Mouse (Mus musculus): ENCODE measurements around the gene Pdpr.
"Not testable (repeated sequence)": the region's sequence is repeated elsewhere in the genome, so short reads cannot be mapped to it uniquely, and the experiment has no call there.

The Pdpr gene

DNA sequence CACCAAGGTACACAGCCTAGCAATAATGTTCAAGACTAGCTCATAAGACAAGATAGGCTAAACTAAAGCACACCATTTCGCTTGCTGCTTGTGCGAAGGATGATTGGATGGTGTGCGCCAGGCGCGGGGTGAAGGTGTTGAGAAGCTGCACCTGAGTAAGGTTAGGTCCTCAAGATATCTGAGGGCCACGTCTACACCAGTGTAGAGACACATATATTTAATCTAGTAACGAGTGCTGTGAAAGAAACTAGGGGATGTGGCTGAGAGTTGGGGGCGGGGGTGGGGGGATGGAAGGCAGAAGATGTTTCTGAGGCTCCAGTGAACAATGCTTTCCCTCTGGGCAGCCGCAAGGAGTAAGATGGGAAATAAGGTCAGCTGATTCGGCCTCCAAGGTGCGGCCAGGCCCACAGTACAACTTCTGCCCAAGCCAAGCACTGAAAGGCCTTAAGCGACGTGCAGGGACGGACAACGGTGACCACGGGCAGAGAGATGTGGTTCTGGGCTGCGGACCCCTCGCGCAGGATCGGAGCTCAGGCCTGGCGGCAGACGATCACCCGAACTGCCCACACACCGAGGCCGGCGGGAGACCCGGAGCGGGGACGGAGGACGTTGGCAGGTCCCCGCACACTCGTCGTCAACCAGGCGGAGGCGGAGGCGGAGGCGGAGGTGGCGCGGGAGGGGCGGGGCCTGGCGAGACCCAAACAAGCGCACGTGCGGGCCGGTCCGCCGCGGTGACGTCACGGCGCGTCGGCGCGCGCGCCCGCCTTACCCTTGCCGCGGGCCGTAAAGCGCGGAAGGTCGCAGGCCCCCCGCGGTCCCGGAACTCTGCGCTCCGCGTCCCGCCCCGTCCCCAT is at the start of gene Pdpr:
Gene Pdpr (plus strand): TSS at position 766 of the 854 bp plus-strand sequence.
- peak; percentile 90 for DNase-seq (ENCODE audit: low read depth, low spot score)

DNA sequence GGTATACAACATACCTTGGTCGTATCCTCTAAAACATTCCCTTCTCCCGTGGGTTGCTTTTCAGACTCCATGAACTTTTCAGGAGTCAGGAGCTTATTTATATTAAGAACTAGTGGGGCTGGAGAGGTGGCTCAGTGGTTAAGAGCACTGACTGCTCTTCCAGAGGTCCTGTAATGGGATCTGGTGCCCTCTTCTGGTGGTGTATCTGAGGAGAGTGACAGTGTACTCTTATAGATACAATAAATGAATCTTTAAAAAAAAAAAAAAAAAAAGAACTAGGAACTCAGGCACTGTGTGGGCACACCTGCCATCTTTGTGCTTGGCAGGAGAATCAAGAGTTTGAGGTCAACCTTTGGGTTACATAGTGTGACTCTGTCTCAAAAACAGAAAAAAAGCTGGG is 45.7 kb upstream of the Pdpr start:
- no peak for DNase-seq (ENCODE audit: low read depth, low spot score)

DNA sequence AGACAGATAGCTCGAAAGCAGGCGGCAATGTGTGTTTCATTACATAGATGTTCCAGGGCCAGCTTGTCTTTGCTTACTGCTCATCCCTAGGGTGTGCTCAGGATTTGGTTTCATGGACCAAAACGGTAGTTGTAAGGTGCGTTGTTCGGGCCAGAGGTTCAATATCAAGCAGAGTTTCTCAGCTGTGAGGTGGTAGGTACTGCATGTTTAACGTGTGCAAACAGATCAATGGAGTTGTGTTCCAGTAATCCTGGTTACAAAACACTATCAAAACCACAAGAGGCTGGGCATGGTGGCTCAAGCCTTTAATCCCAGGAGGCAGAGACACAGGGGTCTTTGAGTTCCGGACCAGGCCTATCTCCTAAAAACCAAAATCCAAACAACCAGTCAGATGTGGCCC is 45.3 kb upstream of the Pdpr start:
- no peak for DNase-seq (ENCODE audit: low read depth, low spot score)

DNA sequence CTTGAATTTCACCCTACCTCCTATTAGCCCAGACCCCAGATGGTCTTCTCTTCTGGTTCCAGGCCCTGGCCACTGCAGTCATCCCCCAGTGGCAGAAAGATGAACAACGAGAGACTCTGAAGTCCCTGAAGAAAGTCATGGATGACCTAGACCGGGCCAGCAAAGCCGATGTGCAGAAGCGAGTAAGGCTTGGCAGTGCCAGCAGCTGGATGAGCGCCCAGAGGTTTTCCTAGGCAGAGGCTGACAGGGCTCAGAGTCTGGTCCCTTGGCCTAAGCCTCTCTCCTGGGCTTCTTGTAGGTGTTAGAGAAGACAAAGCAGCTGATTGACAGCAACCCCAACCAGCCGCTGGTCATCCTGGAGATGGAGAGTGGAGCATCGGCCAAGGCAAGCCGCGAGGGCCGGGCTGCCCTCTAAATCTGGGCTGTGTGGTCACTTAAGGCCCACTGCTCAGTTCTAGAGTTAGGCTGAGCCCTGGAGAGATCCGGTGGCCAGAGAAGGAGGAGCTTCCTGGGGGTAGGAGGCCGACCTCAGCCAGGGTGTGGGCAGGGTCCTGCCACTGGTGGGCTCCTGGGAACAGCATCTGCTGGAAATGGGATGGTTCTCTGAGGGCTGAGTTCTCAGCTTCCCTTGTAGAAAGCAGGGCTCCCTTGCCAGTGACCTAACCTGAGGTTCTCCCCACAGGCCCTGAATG is 40.5 kb upstream of the Pdpr start:
- no peak for DNase-seq (ENCODE audit: low read depth, low spot score)

DNA sequence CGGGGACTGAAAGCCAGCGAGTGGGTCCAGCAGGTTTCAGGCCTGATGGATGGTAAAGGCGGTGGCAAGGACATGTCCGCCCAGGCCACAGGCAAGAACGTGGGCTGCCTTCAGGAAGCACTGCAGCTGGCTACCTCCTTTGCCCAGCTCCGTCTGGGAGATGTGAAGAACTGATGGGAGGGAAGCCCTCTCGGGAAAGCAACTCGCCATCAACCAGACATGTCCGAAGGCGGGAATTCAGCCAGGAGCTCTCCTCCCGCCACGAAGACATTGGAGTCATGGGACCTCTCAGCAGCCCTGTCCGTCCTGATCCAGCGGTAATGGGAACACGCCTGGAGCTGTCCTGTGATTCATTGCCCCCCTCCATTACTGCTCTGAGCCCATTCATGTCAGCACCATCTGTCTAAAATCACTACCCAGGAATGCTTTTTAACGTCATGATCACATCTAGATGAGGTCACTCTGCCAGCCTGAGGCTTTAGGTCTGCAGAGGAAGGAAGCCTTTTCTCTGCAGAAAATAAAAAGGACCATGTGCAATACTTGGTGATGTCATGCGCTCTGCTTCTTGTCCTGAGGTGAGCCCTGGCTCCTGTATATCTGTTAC is 39.3 kb upstream of the Pdpr start:
- no peak for DNase-seq (ENCODE audit: low read depth, low spot score)

DNA sequence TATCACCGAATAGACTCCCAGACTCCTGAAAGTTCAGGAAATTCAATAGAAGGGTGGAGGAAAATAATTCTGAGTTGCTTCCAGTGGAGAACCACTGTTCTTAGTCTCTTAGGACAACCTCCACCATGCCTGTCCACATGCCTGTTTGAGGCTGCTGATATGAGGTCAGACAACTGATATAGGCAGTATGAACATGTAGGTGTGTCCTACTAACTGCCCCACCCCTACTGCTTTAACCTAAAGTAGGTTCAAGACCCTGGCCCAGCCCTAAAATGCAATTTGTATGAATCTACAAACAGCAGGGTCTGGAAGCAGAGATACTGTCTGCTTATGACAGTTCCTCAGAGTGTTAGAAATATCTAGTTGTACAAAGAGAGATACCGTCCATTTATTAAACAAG is 38.8 kb upstream of the Pdpr start:
- no peak for DNase-seq (ENCODE audit: low read depth, low spot score)

DNA sequence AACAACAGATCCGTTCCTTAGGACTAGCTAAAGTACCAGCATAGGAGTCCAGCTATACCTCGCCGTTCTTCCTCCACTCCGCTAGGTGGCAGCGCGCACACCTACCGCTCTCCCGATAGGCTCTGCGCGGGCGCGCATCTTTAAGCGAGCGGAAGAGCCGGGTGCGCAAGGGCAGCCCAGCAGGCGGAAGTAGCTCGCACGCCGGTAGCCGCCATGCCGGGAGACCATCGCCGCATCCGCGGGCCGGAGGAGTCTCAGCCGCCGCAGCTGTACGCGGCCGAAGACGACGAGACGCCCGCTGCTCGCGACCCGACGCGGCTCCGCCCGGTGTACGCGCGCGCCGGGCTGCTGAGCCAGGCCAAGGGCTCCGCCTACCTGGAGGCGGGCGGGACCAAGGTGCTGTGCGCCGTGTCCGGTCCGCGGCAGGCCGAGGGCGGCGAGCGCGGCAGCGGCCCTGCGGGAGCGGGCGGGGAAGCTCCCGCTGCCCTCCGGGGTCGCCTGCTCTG is 38.2 kb upstream of the Pdpr start, which contains the start of gene Exosc6:
Gene Exosc6 (plus strand): TSS at position 182 of the 506 bp plus-strand sequence.
- peak; percentile 97 for DNase-seq (ENCODE audit: low read depth, low spot score)

DNA sequence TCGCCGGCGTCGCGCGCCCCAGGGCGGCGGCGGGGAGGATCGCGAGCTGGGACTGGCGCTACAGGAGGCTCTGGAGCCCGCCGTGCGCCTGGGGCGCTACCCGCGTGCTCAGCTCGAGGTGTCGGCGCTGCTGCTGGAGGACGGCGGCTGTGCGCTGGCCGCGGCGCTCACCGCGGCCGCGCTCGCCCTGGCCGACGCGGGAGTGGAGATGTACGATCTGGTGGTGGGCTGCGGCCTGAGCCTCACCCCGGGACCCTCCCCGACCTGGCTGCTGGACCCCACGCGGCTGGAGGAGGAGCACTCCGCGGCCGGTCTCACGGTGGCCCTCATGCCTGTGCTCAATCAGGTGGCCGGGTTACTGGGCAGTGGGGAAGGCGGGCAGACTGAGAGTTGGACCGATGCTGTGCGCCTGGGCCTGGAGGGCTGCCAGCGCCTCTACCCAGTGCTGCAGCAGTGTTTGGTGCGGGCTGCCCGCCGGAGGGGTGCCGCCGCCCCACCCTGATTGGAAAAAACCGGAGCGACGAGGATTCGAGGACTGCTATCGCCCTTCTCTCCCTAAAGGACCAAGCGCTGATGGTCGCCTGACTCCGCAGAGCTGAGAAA is 37.6 kb upstream of the Pdpr start:
- DNase-seq (ENCODE audit: low read depth, low spot score): peak; percentile 87

DNA sequence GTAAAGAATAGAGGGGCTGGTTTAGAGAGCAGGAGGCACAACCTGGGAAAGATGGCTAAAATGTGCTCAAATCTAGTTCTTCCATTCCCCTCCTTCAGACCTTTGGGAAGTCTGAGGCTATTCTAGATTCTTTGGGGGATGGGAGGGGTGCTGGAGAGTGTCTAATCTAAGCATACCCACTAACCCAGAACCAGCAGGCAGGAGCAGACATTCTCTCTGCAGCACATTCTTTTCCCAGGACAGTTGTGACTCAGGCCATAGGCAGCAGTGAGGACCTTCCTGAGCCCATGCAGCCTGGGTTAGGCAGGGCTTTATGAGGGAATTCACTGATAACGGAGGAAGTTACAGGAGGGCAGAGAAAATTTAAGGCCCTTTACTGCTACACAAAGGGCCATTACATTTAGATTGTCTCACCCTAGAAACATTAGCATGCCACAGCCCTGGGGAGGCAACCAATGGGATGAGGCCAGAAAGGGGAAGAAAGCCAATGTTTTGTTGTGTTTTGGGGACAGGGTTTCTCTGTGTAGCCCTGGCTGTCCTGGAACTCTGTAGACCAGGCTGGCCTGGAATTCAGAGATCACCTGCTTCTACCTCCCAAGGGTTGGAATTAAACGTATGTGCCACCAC is 35.4 kb upstream of the Pdpr start:
- DNase-seq (ENCODE audit: low read depth, low spot score): no peak

DNA sequence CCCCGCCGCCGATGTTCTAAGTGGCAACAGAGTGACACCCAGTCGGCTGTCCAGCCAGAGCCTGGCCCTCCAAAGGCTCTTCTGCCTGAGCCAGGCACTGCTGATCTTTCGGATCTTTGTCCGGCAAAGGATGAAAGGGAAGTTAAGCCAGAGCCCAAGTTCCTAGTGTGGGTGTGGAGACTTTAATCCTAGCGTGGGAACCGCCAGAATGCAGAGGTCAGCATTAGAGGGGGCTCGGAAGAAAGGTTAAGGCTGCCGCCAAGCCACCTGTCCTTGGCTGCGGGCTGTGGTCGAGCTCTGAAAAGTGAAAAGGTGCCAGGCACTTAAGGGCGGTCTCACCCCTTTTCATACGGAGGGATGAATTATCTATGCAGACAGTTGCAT is 32.8 kb upstream of the Pdpr start:
- no peak for DNase-seq (ENCODE audit: low read depth, low spot score)

DNA sequence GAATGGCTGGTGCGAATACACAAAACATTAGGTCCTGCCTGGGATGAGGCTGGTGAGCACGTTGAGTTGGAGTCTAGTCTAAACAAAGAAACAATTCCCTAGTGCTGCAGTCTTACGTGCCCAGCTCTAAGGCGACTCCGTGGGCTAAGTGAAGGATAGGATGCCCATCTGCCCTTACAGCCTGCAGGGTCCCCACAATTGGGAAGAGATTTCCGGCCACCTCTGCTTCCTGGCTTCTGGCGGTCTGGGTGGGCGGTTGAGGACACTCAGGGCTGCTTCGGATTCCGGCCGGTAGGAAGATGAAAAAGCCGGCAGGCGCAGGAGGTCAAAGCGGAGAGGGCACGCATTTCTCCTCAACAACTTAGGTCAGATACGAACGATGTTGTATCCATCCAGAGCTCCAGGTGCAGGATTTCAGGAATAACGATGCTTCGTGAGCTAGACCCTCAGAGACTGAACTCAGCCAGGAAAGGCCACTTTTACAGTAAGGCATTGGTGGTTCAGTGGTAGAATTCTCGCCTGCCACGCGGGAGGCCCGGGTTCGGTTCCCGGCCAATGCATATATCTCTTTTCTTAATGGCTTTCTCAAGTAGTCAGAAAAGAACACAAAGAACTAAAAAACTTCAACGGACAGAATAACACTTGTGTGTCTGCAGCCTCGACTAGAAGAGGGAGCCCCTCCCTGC is 32.2 kb upstream of the Pdpr start:
- DNase-seq (ENCODE audit: low read depth, low spot score): peak; percentile 84

DNA sequence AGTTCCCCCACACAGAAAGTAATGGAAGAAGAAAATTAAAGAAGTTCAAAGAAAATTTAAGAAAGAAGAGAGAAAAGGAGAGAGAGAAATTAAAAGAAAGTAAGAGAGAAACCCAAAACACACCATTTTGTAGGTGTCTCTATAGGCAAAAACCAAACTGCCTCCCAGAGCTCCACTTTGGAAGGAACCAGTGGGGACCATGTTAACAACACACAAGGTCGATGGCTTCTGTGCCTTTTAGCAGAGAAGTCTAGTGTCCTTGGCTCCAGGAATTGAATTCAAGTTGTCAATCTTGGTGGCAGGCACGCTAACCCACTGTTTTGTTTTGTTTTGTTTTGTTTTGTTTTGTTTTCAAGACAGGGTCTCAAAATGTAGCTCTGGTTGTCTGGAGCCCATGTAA is 31.5 kb upstream of the Pdpr start:
- DNase-seq (ENCODE audit: low read depth, low spot score): peak; percentile 36

DNA sequence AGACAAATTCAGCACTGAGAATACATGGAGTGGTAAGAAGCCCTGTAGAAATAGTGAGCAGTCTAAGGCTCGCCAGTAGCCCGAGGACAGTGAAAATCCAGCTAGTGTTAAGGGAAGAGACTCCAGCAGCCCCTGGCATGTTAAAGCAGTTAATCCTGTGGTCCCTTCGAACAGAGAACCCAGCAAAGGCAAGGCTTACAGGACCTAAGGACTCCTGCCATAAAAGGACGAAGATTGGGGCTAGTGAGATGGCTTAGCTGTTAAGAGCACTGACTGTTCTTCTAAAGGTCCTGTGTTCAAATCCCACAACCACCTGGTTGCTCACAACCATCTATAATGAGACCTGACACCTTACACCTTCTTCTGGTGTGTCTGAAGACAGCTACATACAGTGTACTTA is 28.1 kb upstream of the Pdpr start:
- no peak for DNase-seq (ENCODE audit: low read depth, low spot score)

DNA sequence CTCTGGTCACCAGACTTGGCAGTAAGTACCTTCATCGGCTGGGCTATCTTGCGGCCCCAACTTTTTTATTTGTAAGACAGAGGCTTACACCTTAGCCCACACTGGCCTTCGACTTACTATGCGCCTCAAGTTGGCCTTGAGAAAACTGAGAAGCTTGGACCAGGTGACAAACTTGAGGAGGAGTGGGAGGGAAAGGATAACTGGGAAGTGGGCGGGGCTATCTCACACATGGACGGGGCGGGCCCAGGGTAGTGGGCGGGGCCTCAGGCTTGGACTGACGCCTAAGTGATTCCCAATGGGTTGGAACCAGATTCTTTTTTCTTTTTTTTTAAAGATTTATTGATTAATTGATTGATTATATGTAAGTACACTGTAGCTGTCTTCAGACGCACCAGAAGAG is 27.0 kb upstream of the Pdpr start:
- no peak for DNase-seq (ENCODE audit: low read depth, low spot score)

DNA sequence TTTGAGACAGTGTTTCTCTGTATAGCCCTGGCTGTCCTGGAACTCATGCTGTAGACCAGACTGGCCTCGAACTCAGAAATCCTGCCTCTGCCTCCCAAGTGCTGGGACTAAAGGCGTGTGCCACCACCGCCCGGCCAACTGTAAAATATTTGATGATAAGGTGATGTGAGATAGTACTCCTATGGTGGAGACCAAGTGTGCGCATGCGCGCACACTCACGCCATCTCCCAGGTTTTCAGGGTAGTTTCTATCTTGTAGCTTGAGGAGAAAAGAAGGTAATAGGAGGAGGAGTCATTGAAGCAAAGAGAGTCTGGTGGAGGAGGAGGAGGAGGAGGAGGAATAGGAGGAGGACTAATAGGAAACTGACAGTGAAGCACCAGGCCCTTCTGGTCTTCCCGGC is 25.8 kb upstream of the Pdpr start:
- not testable (repeated sequence) for DNase-seq (ENCODE audit: low read depth, low spot score)

DNA sequence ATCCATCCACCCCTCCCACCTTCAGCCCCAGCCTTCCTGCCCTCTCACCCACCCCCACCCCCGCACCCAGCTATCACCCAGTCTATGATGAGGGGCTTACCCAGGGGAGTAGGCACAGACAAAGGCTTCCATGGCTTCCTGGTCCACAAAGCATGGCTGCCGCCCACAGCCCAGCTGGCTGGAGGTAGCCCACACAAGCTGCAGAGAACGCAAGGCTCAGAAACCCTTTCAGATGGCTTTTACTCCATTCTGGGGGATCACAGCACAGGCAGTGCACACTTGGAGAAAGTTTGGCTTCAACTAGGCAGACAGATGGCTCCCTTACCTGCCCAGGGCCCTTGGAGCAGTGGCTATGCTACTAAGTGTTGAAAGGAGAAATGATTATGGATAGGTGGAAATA is 18.5 kb upstream of the Pdpr start:
- no peak for DNase-seq (ENCODE audit: low read depth, low spot score)

DNA sequence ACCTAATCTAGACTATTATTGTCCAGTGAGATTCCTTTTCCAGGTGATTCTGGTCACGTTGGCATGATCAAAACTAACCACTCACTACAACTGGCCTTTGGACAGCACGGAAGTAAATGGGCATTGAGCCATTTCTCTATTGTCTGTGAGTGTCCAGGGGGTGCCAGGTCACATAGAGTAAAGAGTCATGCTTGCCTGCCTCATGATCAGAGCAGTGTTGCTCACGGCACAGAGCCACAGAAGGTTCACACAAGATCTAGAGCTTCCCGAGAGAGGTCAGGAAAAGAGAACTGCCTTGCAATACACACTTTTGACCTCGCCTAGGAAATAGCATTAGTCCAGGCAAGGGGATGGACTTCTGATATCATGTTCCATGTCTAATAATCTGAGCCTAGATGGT is 15.0 kb upstream of the Pdpr start:
- DNase-seq (ENCODE audit: low read depth, low spot score): no peak

DNA sequence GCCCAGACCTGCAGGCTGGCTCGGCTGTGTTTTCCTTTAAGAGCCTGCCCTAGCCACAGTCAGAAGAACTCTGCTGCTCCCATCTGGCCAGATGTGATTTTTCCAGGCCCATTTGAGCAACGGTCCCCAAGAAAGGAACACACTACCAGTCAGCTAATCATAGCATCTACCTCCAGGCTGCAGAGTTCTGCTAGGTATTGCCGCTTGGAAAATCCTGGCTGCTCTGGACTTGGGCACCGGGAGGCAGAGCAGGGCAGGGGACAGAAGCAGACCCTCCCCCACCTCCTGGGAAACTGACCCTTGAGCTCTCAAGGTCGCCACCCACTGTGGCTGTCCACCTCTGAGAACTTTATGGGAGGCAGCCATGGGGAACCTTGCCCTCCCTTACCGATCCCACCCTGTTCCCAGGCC is 14.6 kb upstream of the Pdpr start:
- DNase-seq (ENCODE audit: low read depth, low spot score): no peak

DNA sequence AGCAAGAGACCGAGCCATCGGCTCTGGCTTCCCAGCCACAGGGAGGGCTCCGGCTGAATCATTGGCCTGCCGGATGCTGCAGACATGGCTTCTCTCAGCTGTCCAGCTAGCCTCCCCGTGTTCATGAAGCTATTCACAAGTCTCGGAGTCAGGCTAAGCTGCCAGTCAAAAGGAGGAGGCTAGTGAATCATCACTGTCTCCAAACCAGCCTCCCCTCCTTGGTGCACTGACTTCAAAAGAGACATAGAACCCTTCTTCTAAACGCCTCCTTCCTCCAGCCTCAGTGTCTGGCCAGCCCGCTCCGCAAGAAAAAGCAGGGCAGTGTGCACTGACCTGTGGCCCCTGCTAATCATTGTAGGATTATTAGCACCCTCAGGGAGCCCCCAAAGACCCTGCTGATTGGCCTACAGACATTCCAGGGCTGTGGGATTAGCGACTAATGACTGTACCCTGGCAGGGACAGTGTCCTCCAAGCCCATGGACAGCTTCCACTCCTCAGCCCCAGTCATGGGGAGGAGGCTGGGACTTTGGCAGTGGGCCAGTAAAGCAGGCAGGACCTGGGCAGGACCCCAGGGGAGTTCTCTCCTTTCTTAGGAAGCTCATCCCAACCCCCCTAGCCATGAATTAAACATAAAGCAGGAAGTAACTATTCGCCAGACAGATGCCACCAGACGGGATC is 12.7 kb upstream of the Pdpr start:
- no peak for DNase-seq (ENCODE audit: low read depth, low spot score)

DNA sequence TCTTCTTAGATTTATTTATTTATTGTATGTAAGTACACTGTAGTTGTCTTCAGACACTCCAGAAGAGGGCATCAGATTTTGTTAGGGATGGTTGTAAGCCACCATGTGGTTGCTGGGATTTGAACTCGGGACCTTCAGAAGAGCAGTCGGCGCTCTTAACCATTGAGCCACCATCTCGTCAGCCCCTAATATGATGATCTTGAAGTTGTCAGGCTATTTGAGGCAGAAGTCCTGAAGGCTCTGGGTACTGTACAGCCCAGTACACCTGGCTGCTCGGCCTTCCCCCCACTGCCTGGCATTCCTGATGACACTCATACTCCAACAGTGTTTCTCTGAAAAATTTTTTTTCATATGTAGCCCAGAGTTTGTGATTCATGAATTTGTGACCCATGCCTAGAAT is 10.5 kb upstream of the Pdpr start:
- DNase-seq (ENCODE audit: low read depth, low spot score): not testable (repeated sequence)

Data from A20 (cell line).